Mouse (Mus musculus) embryonic facial prominence, embryonic 13.5 days (tissue): Measurements from ENCODE around the gene Sorl1. TPM values are rescaled to one million over a fixed set of nuclear protein-coding genes. Genes with fewer than 3 reads are reported as not detected.
A peak's percentile ranks its signal among the peaks of the same experiment; 100 is the strongest.

Source experiments
- ATAC-seq: fragments of 200-750 bp; cut with Nextera tagmentation; 2 replicates; pipeline ENCODE4 v1.8.0; 2017; ENCODE audit warnings: low read depth; ENCODE audit not compliant: insufficient number of reproducible peaks, insufficient read depth, low FRiP score, low TSS enrichment
- H3K27ac ChIP-seq: fragments of 300-500 bp; sonication (generic); 2 replicates; pipeline ENCODE4 v1.5.1; 2015; ENCODE audit warnings: moderate library complexity, mild to moderate bottlenecking, inconsistent platforms
- H3K27me3 ChIP-seq: fragments of 300-500 bp; sonication (generic); 2 replicates; pipeline ENCODE4 v1.6.1; 2015; ENCODE audit warnings: mild to moderate bottlenecking, inconsistent platforms
- H3K36me3 ChIP-seq: fragments of 300-500 bp; sonication (generic); 2 replicates; pipeline ENCODE4 v1.6.1; 2015; ENCODE audit warnings: mild to moderate bottlenecking, inconsistent platforms
- H3K4me1 ChIP-seq: fragments of 300-500 bp; sonication (generic); 2 replicates; pipeline ENCODE4 v1.6.1; 2015; ENCODE audit warnings: inconsistent platforms
- H3K4me2 ChIP-seq: fragments of 300-500 bp; sonication (generic); 2 replicates; pipeline ENCODE4 v1.6.1; 2015; ENCODE audit warnings: moderate library complexity, mild to moderate bottlenecking, inconsistent platforms
- H3K4me3 ChIP-seq: fragments of 300-500 bp; sonication (generic); 2 replicates; pipeline ENCODE4 v1.5.1; 2015; ENCODE audit warnings: mild to moderate bottlenecking, inconsistent platforms
- H3K9ac ChIP-seq: fragments of 300-500 bp; sonication (generic); 2 replicates; pipeline ENCODE4 v1.6.1; 2015; ENCODE audit warnings: mild to moderate bottlenecking, inconsistent platforms
- H3K9me3 ChIP-seq: fragments of 300-500 bp; sonication (generic); 2 replicates; pipeline ENCODE4 v1.6.1; 2016; ENCODE audit warnings: inconsistent platforms
- WGBS: fragments of 180-500 bp; shearing (Covaris S2); methylation state at CpG from one replicate; pipeline ENCODE4 v1.1.7; 2015; ENCODE audit warnings: mixed read lengths; 5-methylcytosine and 5-hydroxymethylcytosine counted together
- polyA plus RNA-seq: library from polyadenylated mRNA; unstranded; fragments of >200 nt; fragmentation: Nextera tagmentation; extraction: Ambion mirVana; gene quantifications from 2 replicates; pipeline ENCODE4 v1.2.1, GENCODE M21; 2015

Gene Sorl1
- polyA plus RNA-seq = 6.6 and 8.2 TPM in 2 replicates

DNA sequence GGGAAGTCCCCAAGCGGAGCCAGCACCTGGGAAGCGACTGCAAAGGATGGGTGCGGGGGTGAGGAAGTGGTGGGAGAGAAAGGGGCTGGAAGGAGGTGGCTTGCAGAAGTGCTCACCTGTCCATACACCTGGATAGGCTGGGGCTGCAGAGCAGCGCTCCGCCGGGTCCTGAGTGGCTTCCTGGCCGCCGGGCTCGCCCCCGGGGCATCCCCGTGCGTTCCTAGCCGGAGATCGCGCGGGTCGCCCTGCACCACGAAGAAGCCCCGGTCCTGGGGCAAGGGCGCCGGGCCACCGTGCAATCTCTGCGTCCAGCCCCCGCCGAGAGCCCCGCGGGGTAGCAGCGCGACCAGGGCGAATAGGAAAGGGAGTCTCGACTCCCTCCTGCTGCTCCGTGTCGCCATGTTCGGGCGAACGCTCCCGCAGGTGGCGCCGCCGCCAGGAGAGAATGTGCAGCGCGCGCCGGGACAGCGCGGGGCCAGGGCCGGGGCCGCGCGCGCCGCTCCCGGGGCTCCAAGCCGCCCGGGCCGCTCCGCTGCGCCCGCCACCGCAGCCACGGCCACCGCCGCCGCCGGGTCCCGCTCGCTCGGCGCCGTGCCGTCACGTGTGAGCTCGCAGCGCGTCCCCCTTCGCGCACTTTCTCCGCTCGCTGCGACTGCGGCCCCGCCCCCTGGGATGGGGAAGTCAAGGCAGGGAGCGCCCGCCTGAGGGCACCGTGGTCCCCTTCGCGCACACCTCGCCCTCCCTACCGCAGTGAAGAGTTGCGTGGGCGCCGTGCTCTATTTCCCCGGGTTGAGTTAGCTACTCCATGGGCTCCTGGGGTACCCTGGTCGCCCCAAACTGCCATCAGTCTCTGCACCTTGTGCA is at the start of gene Sorl1:
Sorl1 (minus strand) TSS at position 585 of the 864 bp plus-strand sequence.
- peak within 1 kb of the TSS; percentile 66 for H3K27ac ChIP-seq
- H3K36me3 ChIP-seq = no peaks in the 10 kb centered on the region
- peak within 1 kb of the TSS; percentile 95 for H3K4me2 ChIP-seq
- peaks cover 34% of the 10 kb centered on the region for H3K4me1 ChIP-seq
- peak within 1 kb of the TSS; percentile 85 for H3K9ac ChIP-seq
- peak; percentile 85 for ATAC-seq
- under 1% methylated on average over 91 of the region's 94 CpGs for WGBS
- 0 out of 2 replicates have a peak, but pooled peaks cover 3% of the 10 kb centered on the region for H3K27me3 ChIP-seq
- H3K9me3 ChIP-seq = no peaks in the 10 kb centered on the region
- peak within 1 kb of the TSS; percentile 86 for H3K4me3 ChIP-seq

DNA sequence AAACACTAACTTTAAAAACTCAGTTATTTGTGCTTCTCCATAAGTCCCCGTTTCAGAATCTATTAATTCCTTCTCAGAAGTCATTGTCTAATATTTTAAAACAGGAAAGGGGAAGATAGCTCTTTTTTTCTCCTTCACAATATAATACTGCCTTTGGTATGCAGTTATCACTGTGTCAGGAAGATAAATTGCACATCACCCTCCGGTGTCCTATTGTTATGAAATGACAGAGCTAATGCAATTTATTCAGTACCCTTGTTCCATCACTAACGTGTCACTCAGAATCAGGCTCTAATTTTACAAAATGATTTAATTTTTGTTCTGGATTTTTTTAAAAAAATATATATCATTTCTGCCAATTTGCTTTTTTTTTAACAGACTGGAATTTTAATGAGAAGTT is 49.7 kb upstream of the Sorl1 start:
- ATAC-seq = no peak
- Histone ChIP-seq H3K27ac (no peak overlapping the region), H3K27me3 (no peaks in the 10 kb centered on the region), H3K9ac (no peak overlapping the region), H3K4me1 (no peaks in the 10 kb centered on the region), H3K9me3 (no peaks in the 10 kb centered on the region), H3K4me2 (no peak overlapping the region), H3K36me3 (no peaks in the 10 kb centered on the region), H3K4me3 (no peak overlapping the region)
- WGBS = 85% methylated on average over 3 of the region's 3 CpGs

DNA sequence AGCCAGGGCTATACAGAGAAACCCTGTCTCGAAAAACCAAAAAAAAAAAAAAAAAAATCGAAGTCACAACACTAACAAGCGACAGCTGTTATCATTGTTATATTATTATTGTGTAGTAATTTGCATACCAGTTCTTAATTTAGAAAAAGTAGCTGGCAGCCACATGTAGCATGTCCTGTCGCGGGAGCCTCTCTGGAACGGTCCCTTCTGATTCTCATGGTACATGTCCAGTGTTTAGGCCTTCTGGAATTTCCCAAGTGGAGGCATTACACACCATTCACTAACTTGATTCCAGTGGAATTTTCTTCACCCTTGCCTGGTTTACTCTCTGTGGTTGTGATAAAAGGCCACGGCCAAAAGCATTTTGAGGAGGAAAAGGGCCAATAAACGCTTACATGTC is 45.4 kb upstream of the Sorl1 start:
- Histone ChIP-seq H3K27me3 (no peaks in the 10 kb centered on the region), H3K4me1 (no peaks in the 10 kb centered on the region), H3K4me2 (no peak overlapping the region), H3K4me3 (no peak overlapping the region), H3K9ac (no peak overlapping the region), H3K9me3 (peaks cover 4% of the 10 kb centered on the region; the same call in 1 of the 2 replicates), H3K27ac (no peak overlapping the region), H3K36me3 (no peaks in the 10 kb centered on the region)
- ATAC-seq = no peak
- WGBS = 81% methylated on average over 8 of the region's 8 CpGs

DNA sequence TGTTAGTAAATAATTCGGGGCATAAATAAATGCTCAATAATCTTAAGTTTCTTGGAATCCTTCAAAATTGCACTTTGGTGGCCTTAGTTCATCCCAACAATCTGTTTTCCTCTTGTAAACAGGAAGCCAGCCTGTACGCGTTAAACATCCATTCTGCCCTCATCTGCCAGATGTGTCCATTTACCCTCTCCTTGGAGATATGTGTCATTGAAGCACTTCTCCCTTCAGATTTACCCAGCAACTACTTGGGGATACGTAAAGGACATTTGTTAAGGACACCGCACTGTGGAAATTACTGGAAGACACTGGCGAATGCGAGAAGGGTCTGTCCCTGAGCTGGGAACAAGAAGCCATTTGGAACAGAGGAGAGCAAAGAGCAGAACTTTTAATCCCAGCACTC is 44.9 kb upstream of the Sorl1 start:
- H3K9me3 ChIP-seq = peaks cover 4% of the 10 kb centered on the region; the same call in 1 of the 2 replicates
- H3K4me1 ChIP-seq = no peaks in the 10 kb centered on the region
- WGBS = 87% methylated on average over 7 of the region's 7 CpGs
- H3K27me3 ChIP-seq = no peaks in the 10 kb centered on the region
- H3K36me3 ChIP-seq = no peaks in the 10 kb centered on the region
- ATAC-seq = no peak
- H3K9ac ChIP-seq = no peak overlapping the region
- no peak overlapping the region for H3K4me2 ChIP-seq
- H3K4me3 ChIP-seq = no peak overlapping the region
- no peak overlapping the region for H3K27ac ChIP-seq

DNA sequence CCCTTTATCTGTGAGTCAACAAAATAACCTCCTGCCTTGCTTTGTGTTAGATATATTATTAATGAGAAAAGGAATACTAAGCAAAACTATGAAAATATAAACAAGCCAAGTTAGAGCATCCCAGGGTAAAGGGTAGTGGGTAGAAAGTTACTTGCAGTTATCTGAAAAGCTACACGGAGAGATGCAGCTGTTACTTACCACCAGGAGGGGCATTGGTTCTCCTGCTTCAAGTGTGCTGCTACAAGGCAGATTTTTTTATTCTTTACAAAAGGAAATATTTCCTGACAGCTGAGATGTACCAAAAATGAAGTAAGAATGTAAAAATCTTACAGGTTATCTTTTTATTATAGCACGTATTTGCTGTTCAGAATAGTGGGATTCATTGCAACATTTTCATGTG is 40.8 kb upstream of the Sorl1 start:
- Histone ChIP-seq H3K9me3 (peaks cover 4% of the 10 kb centered on the region; the same call in 1 of the 2 replicates), H3K36me3 (no peaks in the 10 kb centered on the region), H3K27ac (no peak overlapping the region), H3K4me2 (no peak overlapping the region), H3K27me3 (no peaks in the 10 kb centered on the region), H3K4me1 (no peaks in the 10 kb centered on the region), H3K4me3 (no peak overlapping the region), H3K9ac (no peak overlapping the region)
- WGBS = 80% methylated on average over 2 of the region's 2 CpGs
- no peak for ATAC-seq

DNA sequence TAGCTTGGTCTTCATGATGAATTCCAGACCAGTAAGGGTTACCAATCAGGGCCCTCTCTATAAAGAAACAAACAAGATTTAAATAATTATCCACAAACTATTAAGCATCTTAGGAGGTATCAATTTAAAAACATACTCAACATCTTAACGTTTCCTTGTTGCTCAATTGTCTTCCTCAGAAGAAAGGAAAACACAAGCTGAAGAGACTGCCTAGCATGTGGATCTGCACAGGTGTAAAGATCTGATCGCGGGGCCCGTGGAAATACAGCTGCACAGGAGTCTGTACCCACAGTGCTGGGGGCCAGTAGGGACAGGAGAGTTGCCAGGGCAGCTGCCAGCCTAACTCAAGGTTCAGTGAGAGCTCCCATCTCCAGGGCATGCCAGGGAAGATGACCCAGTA is 38.9 kb upstream of the Sorl1 start:
- no peaks in the 10 kb centered on the region for H3K36me3 ChIP-seq
- no peaks in the 10 kb centered on the region for H3K27me3 ChIP-seq
- 81% methylated on average over 4 of the region's 4 CpGs for WGBS
- H3K4me1 ChIP-seq = no peaks in the 10 kb centered on the region
- H3K4me2 ChIP-seq = no peak overlapping the region
- H3K4me3 ChIP-seq = no peak overlapping the region
- H3K9me3 ChIP-seq = peaks cover 4% of the 10 kb centered on the region; the same call in 1 of the 2 replicates
- no peak for ATAC-seq
- H3K27ac ChIP-seq = no peak overlapping the region
- H3K9ac ChIP-seq = no peak overlapping the region

DNA sequence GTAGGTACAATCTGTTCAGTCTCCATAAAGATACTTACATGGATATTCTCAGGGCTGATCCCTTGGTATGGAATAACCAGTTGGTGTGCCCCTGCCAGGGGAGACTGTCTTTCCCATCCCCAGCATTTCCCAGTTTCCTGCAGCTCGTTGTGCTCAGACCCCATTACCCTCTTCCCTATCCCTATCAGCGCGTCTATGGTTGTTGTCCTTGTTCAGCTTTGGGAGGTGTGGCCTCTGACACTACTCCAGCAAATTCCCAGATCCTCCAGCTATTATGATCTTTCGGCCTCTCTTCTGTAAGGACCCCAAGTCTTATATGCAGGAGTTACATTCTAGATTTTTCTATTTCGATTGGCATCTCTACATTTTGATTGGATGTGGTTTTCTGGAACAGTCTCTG is 35.3 kb upstream of the Sorl1 start:
- no peaks in the 10 kb centered on the region for H3K4me1 ChIP-seq
- no peak overlapping the region for H3K4me2 ChIP-seq
- no peaks in the 10 kb centered on the region for H3K9me3 ChIP-seq
- no peaks in the 10 kb centered on the region for H3K36me3 ChIP-seq
- H3K27me3 ChIP-seq = no peaks in the 10 kb centered on the region
- H3K27ac ChIP-seq = no peak overlapping the region
- H3K9ac ChIP-seq = no peak overlapping the region
- no peak overlapping the region for H3K4me3 ChIP-seq
- no peak for ATAC-seq
- 72% methylated on average over 5 of the region's 5 CpGs for whole genome bisulfite sequencing

DNA sequence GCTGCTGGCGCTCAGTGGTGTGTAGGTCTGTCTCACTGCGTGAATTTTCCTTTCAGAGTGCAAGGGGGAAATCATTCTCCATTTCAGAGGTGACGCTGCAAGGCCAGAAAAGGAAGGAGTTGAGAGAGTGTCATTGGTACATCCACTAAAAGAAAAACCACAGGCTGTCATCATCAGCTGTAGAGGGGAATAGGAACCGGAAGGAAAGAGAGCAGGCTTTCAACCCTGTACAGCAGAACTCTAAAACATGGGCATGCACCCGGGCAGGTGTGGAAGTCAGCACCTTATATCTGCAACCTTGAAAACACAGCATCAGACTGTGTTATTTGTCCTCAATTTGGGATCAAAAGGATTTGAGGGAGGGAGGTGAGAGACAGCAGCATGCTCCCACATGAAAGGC is 34.6 kb upstream of the Sorl1 start:
- Histone ChIP-seq H3K9ac (no peak overlapping the region), H3K27ac (no peak overlapping the region), H3K27me3 (no peaks in the 10 kb centered on the region), H3K36me3 (no peaks in the 10 kb centered on the region), H3K4me1 (no peaks in the 10 kb centered on the region), H3K4me3 (no peak overlapping the region), H3K4me2 (no peak overlapping the region), H3K9me3 (no peaks in the 10 kb centered on the region)
- ATAC-seq = no peak
- WGBS = 71% methylated on average over 5 of the region's 5 CpGs

DNA sequence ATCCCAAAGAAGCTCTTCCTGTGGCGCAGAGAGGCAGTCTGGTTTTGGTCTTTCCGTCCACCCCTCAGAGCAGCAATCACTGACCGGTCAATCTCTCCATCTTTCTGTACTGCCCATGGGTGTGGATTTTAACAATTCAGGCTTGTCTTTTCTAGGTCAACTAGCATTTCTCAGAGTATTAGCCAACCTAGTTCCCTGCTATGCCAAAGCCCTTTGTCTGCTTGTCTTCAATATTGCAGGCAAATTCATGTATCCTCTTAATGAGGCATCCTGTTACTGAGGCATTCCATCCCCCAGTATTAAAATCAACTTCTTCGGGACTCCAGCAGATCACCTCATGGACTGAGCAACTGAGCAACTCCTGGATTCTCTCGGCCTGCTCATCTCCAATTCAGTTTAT is 33.9 kb upstream of the Sorl1 start:
- 89% methylated on average over 5 of the region's 5 CpGs for WGBS
- H3K27me3 ChIP-seq = no peaks in the 10 kb centered on the region
- ATAC-seq = no peak
- no peak overlapping the region for H3K4me3 ChIP-seq
- no peaks in the 10 kb centered on the region for H3K4me1 ChIP-seq
- no peak overlapping the region for H3K9ac ChIP-seq
- H3K4me2 ChIP-seq = no peak overlapping the region
- no peaks in the 10 kb centered on the region for H3K36me3 ChIP-seq
- no peak overlapping the region for H3K27ac ChIP-seq
- H3K9me3 ChIP-seq = no peaks in the 10 kb centered on the region

DNA sequence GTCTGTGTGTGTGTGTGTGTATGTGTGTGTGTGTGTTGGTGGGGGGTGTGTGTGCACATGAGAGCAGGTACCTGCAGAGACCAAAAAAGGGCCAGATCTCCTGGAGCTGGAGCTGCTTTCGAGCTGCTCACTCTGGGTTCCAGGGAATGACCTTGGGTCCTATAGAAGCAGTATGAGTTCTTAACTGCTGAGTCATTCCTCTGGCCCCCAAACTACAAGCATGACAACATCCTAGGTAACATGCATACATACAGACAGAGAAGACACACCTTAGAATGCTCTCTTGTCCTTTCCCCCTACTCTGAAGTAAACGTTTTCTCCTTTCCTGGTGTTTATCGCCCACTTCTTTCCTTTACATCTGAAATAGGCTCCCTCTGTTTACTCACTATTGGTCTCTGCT is 32.5 kb upstream of the Sorl1 start:
- no peak overlapping the region for H3K4me2 ChIP-seq
- no peak for ATAC-seq
- H3K27me3 ChIP-seq = no peaks in the 10 kb centered on the region
- no peaks in the 10 kb centered on the region for H3K4me1 ChIP-seq
- no peaks in the 10 kb centered on the region for H3K36me3 ChIP-seq
- H3K9me3 ChIP-seq = no peaks in the 10 kb centered on the region
- no peak overlapping the region for H3K9ac ChIP-seq
- H3K4me3 ChIP-seq = no peak overlapping the region
- 79% methylated on average over 3 of the region's 3 CpGs for WGBS
- H3K27ac ChIP-seq = no peak overlapping the region

DNA sequence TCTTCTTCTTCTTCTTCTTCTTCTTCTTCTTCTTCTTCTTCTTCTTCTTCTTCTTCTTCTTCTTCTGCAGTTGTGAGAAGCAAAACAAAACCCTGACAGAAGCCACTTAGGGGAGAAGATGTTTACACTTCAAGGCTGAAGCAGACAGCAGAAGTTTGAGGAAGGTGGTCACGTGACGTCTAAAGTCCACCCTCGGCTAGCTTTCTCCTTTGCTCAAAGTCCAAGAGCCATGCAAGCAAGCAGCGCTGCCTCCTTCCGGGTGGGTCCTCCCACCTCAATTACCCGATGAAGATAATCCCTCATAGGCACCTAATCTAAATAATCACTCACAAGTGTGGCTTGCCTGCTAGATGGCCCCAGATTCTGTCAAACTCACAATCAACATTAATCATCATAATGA is 30.6 kb upstream of the Sorl1 start:
- no peaks in the 10 kb centered on the region for H3K9me3 ChIP-seq
- H3K27ac ChIP-seq = no peak overlapping the region
- ATAC-seq = no peak
- H3K4me3 ChIP-seq = no peak overlapping the region
- H3K27me3 ChIP-seq = no peaks in the 10 kb centered on the region
- no peak overlapping the region for H3K9ac ChIP-seq
- 86% methylated on average over 6 of the region's 6 CpGs for WGBS
- no peak overlapping the region for H3K4me2 ChIP-seq
- H3K4me1 ChIP-seq = no peaks in the 10 kb centered on the region
- no peaks in the 10 kb centered on the region for H3K36me3 ChIP-seq

DNA sequence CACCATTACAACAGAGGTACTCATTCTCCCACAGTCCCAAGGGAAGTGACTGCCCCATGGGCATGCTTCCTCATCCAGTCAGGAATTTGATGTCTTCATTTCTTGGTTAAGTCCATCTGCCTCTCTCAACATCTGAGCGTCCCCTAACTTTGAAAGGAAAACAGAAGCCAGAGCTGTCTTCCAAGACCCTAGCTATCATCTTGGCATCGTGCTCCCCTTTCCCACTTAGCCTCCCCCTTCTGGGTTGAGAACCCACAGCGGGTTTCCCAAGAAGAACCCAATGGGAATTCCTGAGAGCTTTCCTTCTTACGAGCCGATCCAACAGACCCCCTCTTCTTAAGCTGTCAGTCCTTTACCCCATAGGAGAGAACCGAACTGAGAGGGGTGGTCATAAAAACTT is 24.7 kb upstream of the Sorl1 start:
- no peak overlapping the region for H3K4me3 ChIP-seq
- 76% methylated on average over 6 of the region's 6 CpGs for WGBS
- no peaks in the 10 kb centered on the region for H3K27me3 ChIP-seq
- no peaks in the 10 kb centered on the region for H3K9me3 ChIP-seq
- no peaks in the 10 kb centered on the region for H3K36me3 ChIP-seq
- H3K27ac ChIP-seq = no peak overlapping the region
- H3K4me2 ChIP-seq = no peak overlapping the region
- ATAC-seq = no peak
- no peaks in the 10 kb centered on the region for H3K4me1 ChIP-seq
- no peak overlapping the region for H3K9ac ChIP-seq
